11 mouse cellular contexts compared by ENCODE assay signal in genomic region chr6:124995246-124995645, GRCm38 (mm10). TPM values are rescaled to one million over a fixed set of nuclear protein-coding genes. Genes with fewer than 3 reads are reported as not detected.
"Had no signal": no experiment of that assay in that cellular context is flagged by ENCODE, and none has a peak within 500 bp of the region (broad histone marks: within the 10 kb centered on the region; RNA-seq: fewer than 3 reads in every experiment).

No protein-coding gene starts in this region.

- H3K36me3 ChIP-seq: liver, embryonic 13.5 days; midbrain, embryonic 12.5 days had no signal

- H3K9ac ChIP-seq: limb, embryonic 15.5 days; liver, embryonic 13.5 days; liver, postnatal 0 days; midbrain, embryonic 12.5 days had no signal

- H3K27ac ChIP-seq: kidney, postnatal 0 days; limb, embryonic 15.5 days; liver, embryonic 13.5 days; midbrain, embryonic 12.5 days; stomach, postnatal 0 days had no signal

- DNase-seq: kidney, adult 9 months; kidney, postnatal 4 days; liver, embryonic 13.5 days; liver, postnatal 0 days; thymus, postnatal 4 days had no signal

- ATAC-seq: liver, postnatal 0 days had no signal

- H3K4me3 ChIP-seq: limb, embryonic 15.5 days; liver, embryonic 13.5 days; midbrain, embryonic 12.5 days had no signal

- H3K4me2 ChIP-seq: liver, embryonic 13.5 days; midbrain, embryonic 12.5 days had no signal

RNA-seq across cellular contexts. Expression of gene Pianp, which starts 1.2 kb away (rescaled TPM):
- total RNA-seq: megakaryocyte-erythroid progenitor cell, adult 5-6 weeks; neutrophil, adult 5-6 weeks had no signal
